Mouse (Mus musculus) WW6 (cell line): ENCODE data around the gene Bora.
"Not testable (repeated sequence)": the region's sequence is repeated elsewhere in the genome, so short reads cannot be mapped to it uniquely, and the experiment has no call there.

ENCODE experiments used
- DNase-seq: peaks from one replicate; pipeline ENCODE4 v3.0.0-alpha.2; 2013; ENCODE audit warnings: low read depth, low spot score

Bora gene

GRCm38 (mm10) chr14:99046031-99046781, at the start of gene Bora, which contains the start of gene Mzt1:
Bora (plus strand) TSS chr14:99046222.
Mzt1 (minus strand) TSS chr14:99046134.
- peak; percentile 81 for DNase-seq

GRCm38 (mm10) chr14:99010224-99010919, 35.6 kb upstream of the Bora start:
- DNase-seq = no peak

- DNase-seq = no peak
Observed at GRCm38 (mm10) chr14:99010920-99011313, 35.1 kb upstream of the Bora start.

- DNase-seq = no peak
Observed at GRCm38 (mm10) chr14:99018691-99019090, 27.3 kb upstream of the Bora start.

GRCm38 (mm10) chr14:99019136-99019808, 26.8 kb upstream of the Bora start:
- no peak for DNase-seq

- DNase-seq = no peak
Observed at GRCm38 (mm10) chr14:99022346-99023086, 23.5 kb upstream of the Bora start.

GRCm38 (mm10) chr14:99029987-99030386, 16.0 kb upstream of the Bora start:
- DNase-seq = no peak

- DNase-seq = no peak
Observed at GRCm38 (mm10) chr14:99031337-99031873, 14.6 kb upstream of the Bora start.

GRCm38 (mm10) chr14:99032596-99032995, 13.4 kb upstream of the Bora start:
- DNase-seq = no peak

- DNase-seq = not testable (repeated sequence)
Observed at GRCm38 (mm10) chr14:99034851-99035250, 11.2 kb upstream of the Bora start.

GRCm38 (mm10) chr14:99036039-99036438, 10.0 kb upstream of the Bora start:
- DNase-seq = no peak

GRCm38 (mm10) chr14:99037703-99038102, 8.3 kb upstream of the Bora start:
- no peak for DNase-seq

- DNase-seq = not testable (repeated sequence)
Observed at GRCm38 (mm10) chr14:99039308-99039707, 6.7 kb upstream of the Bora start.

- no peak for DNase-seq
Observed at GRCm38 (mm10) chr14:99041416-99041815, 4.6 kb upstream of the Bora start.

GRCm38 (mm10) chr14:99043499-99043898, 2.5 kb upstream of the Bora start:
- no peak for DNase-seq

GRCm38 (mm10) chr14:99044096-99044495, 1.9 kb upstream of the Bora start:
- no peak for DNase-seq

- DNase-seq = no peak
Observed at GRCm38 (mm10) chr14:99044718-99045117, 1.3 kb upstream of the Bora start.

GRCm38 (mm10) chr14:99045378-99046030, 518 bp upstream of the Bora start:
- DNase-seq = peak; percentile 26

- DNase-seq = no peak
Observed at GRCm38 (mm10) chr14:99046782-99047181, 760 bp downstream of the Bora start.

GRCm38 (mm10) chr14:99058959-99059586, 13.1 kb downstream of the Bora start:
- no peak for DNase-seq
